Mouse (Mus musculus): ENCODE measurements around the gene Rnf167. TPM values are rescaled to one million over a fixed set of nuclear protein-coding genes. Genes with fewer than 3 reads are reported as not detected.

The Rnf167 gene
- total and polyA plus RNA-seq, 3 experiments = 23.5 to 31.7 (median 25.5) TPM

DNA sequence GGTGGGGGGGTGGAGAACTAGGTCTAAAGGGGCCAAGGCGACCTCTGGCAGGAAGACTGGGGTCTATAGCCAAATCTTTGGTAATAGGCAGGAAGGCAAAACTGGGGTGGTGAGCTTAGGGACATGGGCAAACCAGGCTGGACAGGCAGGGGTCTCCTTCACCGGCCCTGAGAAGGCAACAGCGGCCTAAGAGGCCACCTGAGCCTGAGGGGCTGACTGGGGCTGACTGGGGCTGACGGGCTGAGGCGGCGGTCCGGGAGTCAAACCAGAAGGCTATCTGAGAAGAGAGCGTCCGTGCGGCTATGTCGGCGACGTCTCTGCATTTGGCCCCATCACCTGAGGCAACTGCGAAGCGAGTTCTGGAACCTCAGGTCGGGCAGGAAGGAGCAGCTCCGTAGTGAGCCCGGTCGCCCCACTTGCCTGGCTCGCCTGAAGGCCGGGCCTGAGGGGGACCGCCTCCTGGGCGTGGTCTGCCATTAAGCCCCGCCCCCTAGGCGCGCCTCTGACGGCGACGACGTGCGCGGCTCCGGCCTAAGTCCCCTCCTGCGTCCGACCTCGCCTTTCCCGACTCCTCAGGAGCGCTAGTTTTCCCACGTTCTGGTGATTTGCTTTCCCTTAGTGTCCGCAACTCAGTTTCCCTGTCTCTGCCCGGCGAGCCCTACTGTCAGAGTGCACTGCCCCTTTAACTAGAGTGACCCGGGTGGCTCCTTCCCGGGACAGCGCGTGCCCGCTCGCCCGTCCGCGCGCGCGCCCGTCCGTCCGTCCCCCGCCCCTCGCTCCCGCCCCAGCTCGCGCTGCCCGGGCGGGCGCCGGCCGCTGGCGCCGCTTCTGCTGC is 52.9 kb downstream of the Rnf167 start, which contains the start of the genes Inca1 and Kif1c:
Gene Inca1, minus strand, starts transcription at position 434 of the 835 bp plus-strand sequence.
Gene Kif1c, plus strand, starts transcription at position 827 of the 835 bp plus-strand sequence.
- dilution Hi-C loops (cut with MboI; ENCODE audit: extremely low pct_ligation_motif_present, extremely low pct_unique_long_range_greater_than_20kb, low sequenced_read_pairs) = no loop called here
- Histone ChIP-seq H3K4me1 (ENCODE audit: control insufficient read depth in 1 of 2, insufficient read depth in 2 of 2) (peaks cover 9 to 24% of the 10 kb centered on the region in 2 experiments), H3K9me3 (replicated peaks; ENCODE audit: low read length) (no peaks in the 10 kb centered on the region), H3K4me3 (replicated peaks in 1 of 3; ENCODE audit: low read depth in 2 of 3, low read length in 2 of 3, poor library complexity in 1 of 3) (peak within 1 kb of the TSS; percentile 71 to 82 (median 80)), H3K79me2 (replicated peaks; ENCODE audit: control insufficient read depth, extremely low read depth, insufficient read depth, poor library complexity, severe bottlenecking) (0 out of 2 replicates have a peak, but pooled peaks cover 5% of the 10 kb centered on the region), H3K27ac (ENCODE audit: insufficient read depth, low read depth) (peak within 1 kb of the TSS; percentile 54; the same call in 1 of the 2 replicates), H3K4me2 (ENCODE audit: insufficient read depth, low read depth, poor library complexity, severe bottlenecking) (peak within 1 kb of the TSS; percentile 73), H3K9ac (ENCODE audit: insufficient read depth, low read depth) (peak within 1 kb of the TSS; percentile 93), H3K27me3 (replicated peaks) (peaks cover 3% of the 10 kb centered on the region), H3K36me3 (replicated peaks in 1 of 2; ENCODE audit: control insufficient read depth in 1 of 2, insufficient read depth in 1 of 2, low read length in 1 of 2) (peaks cover 15 to 28% of the 10 kb centered on the region in 2 experiments)
- TF ChIP-seq MXI1 (IDR thresholded peaks at IDR 0.05; ENCODE audit: low read depth, low read length) = no peak
- TF ChIP-seq BHLHE40 (IDR thresholded peaks at IDR 0.05; ENCODE audit: low read depth, low read length) = no peak
- no peak for TF ChIP-seq USF1 (IDR thresholded peaks at IDR 0.05; ENCODE audit: low read depth, low read length)
- TF ChIP-seq MAX (IDR thresholded peaks at IDR 0.05; ENCODE audit: low read length) = peak; percentile 63; the same call in 1 of the 2 replicates
- peak; percentile 69; the same call in 1 of the 2 replicates for TF ChIP-seq TCF12 (IDR thresholded peaks at IDR 0.05; ENCODE audit: low read depth, low read length)
- no peak for TF ChIP-seq ETS1 (conservative IDR thresholded peaks at IDR 0.05; ENCODE audit: low read depth, low read length)
- no peak for TF ChIP-seq UBTF (IDR thresholded peaks at IDR 0.05; ENCODE audit: low read depth, low read length)
- TF ChIP-seq GABPA (IDR thresholded peaks at IDR 0.05; ENCODE audit: insufficient replicate concordance, low read depth, low read length) = no peak
- no peak for TF ChIP-seq MYC (IDR thresholded peaks at IDR 0.05; ENCODE audit: low read depth, low read length)
- no peak for TF ChIP-seq MAFK (IDR thresholded peaks at IDR 0.05; ENCODE audit: insufficient replicate concordance, low read length)
- TF ChIP-seq CHD2 (IDR thresholded peaks at IDR 0.05; ENCODE audit: low read length) = no peak
- peak; percentile 85 for TF ChIP-seq NELFE (IDR thresholded peaks at IDR 0.05; ENCODE audit: low read depth, low read length)
- peak; percentile 55; the same call in 1 of the 2 replicates for TF ChIP-seq NRF1 (IDR thresholded peaks at IDR 0.05; ENCODE audit: low read depth, low read length)
- TF ChIP-seq TBP (conservative IDR thresholded peaks at IDR 0.05; ENCODE audit: low read depth, low read length) = peak; percentile 71; the same call in 1 of the 2 replicates
- peak; percentile 39 for TF ChIP-seq MAZ (IDR thresholded peaks at IDR 0.05; ENCODE audit: low read depth, low read length)
- no peak for TF ChIP-seq RAD21 (IDR thresholded peaks at IDR 0.05; ENCODE audit: low read depth, low read length)
- TF ChIP-seq ELF1 (IDR thresholded peaks at IDR 0.05; ENCODE audit: low read depth, low read length) = no peak; the same call in 1 of the 2 replicates
- TF ChIP-seq POLR2AphosphoS2 (IDR thresholded peaks at IDR 0.05; ENCODE audit: low read depth, low read length) = no peak; the same call in 1 of the 2 replicates
- peak; percentile 40 for TF ChIP-seq IRF4 (IDR thresholded peaks at IDR 0.05; ENCODE audit: low read depth, low read length)
- TF ChIP-seq MEF2A (IDR thresholded peaks at IDR 0.05; ENCODE audit: borderline replicate concordance, low read depth, low read length) = 0 out of 2 replicates have a peak, but pooled peaks have one; percentile 10
- 0 out of 2 replicates have a peak, but pooled peaks have one; percentile 0 for TF ChIP-seq SMC3 (IDR thresholded peaks at IDR 0.05; ENCODE audit: low read depth, low read length)
- TF ChIP-seq SIN3A (IDR thresholded peaks at IDR 0.05; ENCODE audit: low read length) = no peak; the same call in 1 of the 2 replicates
- TF ChIP-seq JUND (conservative IDR thresholded peaks at IDR 0.05; ENCODE audit: low read depth, low read length) = no peak
- TF ChIP-seq ZKSCAN1 (IDR thresholded peaks at IDR 0.05; ENCODE audit: borderline replicate concordance, low read depth, low read length) = no peak
- no peak for TF ChIP-seq CTCF (conservative IDR thresholded peaks at IDR 0.05 in 1 of 2, IDR thresholded peaks at IDR 0.05 in 1 of 2; ENCODE audit: low read depth in 2 of 2, low read length in 2 of 2)
- no peak for TF ChIP-seq CHD1 (IDR thresholded peaks at IDR 0.05; ENCODE audit: low read depth, low read length)
- no peak for TF ChIP-seq EP300 (IDR thresholded peaks at IDR 0.05; ENCODE audit: low read length)
- no peak for TF ChIP-seq PAX5 (IDR thresholded peaks at IDR 0.05; ENCODE audit: low read length)
- no peak for TF ChIP-seq ZC3H11A (IDR thresholded peaks at IDR 0.05; ENCODE audit: low read depth, low read length)
- TF ChIP-seq USF2 (conservative IDR thresholded peaks at IDR 0.05; ENCODE audit: low read depth, low read length) = no peak
- TF ChIP-seq HCFC1 (IDR thresholded peaks at IDR 0.05; ENCODE audit: low read depth, low read length) = peak; percentile 46
- no peak for TF ChIP-seq ZNF384 (IDR thresholded peaks at IDR 0.05; ENCODE audit: low read depth, low read length)
- TF ChIP-seq E2F4 (IDR thresholded peaks at IDR 0.05; ENCODE audit: insufficient replicate concordance, low read depth, low read length) = no peak
- peak; percentile 83 for TF ChIP-seq ZMIZ1 (IDR thresholded peaks at IDR 0.05; ENCODE audit: low read depth, low read length)
- no peak for TF ChIP-seq KAT2A (IDR thresholded peaks at IDR 0.05; ENCODE audit: insufficient replicate concordance, low read length)
- no peak for TF ChIP-seq JUN (IDR thresholded peaks at IDR 0.05; ENCODE audit: insufficient read depth, low read depth, low read length)
- TF ChIP-seq RCOR1 (conservative IDR thresholded peaks at IDR 0.05; ENCODE audit: low read depth, low read length) = no peak
- TF ChIP-seq POLR2A (IDR thresholded peaks at IDR 0.05; ENCODE audit: low read depth, low read length) = peak; percentile 94
- peak; percentile 91 for DNase-seq (ENCODE audit: extremely low read depth)
- in situ Hi-C loops (cut with MboI; ENCODE audit: low pct_ligation_motif_present, low pct_unique_long_range_greater_than_20kb, low sequenced_read_pairs) = no loop called here

Data from CH12.LX (cell line).